Mouse (Mus musculus): ENCODE measurements around the gene Cfap44.

Cfap44 gene

DNA sequence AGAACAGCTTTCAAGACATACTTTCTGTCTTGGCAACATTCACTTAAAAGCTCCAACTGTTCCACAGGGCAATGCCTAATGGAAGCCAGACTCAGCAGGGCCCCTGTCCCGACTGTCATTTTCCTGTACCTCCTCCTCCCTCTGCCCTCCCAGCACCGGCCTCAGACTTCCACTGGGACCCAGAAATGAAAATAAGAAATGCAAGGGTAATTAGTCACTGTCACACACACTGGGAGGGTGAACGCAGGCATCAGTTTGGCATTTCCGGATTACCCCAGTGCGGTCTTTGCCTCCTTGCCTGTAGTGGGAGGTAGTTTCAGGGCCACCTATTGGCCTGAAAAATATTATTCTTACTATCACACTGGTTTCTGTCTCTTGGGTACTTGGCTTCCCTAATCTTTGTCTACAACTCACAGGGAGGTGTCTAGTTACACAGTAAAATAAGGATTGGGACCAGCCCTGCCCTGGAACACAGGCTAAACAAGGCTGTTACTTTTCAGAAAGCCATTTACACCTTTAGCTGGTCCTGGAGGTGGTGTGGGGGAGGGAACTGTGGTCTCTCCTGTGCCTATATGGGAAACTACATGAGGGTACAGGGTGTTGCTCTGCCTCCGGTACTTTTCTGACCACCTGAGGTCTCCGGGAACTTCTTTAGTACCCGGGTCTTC lies 100.0 kb downstream of the Cfap44 start:
- DNase-seq (ENCODE audit: low read depth, low spot score), result peak; percentile 54

DNA sequence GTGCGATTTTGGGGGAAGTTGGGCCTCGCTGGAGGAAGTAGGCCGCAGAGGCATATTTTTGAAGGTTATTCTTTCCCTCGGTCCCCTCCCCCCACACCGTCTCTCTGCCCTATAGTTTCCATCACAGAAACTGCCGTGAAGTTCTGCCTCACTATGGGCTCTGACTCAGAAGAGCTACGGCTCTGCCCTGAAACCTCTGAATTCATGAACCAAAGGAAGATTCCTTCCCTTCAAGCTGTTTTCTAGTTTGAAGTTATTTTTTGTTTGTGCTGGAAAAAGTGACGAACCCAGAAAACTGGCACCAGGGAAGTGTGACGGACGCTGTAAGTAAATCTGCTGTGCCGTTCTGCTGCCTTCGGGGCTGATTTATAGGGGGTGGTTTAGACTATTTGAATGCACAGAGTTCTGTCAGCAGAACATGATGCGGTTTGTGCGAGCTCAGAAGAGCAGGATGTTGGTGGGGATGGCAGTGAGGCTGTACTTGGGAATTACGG lies 102.4 kb downstream of the Cfap44 start:
- no peak for DNase-seq (ENCODE audit: low read depth, low spot score)

DNA sequence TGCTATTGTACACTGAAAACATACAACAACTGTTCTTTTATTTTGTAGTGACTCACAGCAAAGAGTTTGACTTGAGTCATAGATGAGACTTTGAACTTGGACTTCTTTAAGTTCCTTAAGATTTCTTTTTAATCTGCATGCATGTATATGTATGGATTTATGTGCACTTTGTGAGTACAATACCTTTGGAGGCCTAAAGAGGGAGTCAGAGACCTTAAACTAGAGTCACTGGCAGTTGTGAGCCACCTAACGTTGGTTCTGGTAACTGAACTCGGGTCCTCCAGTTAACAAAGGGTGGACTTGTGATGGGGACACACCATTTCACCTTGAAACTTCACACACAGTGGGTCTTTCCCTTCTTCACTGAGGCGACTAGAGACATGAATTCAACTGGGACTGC lies 103.9 kb downstream of the Cfap44 start:
- DNase-seq (ENCODE audit: low read depth, low spot score), result no peak

DNA sequence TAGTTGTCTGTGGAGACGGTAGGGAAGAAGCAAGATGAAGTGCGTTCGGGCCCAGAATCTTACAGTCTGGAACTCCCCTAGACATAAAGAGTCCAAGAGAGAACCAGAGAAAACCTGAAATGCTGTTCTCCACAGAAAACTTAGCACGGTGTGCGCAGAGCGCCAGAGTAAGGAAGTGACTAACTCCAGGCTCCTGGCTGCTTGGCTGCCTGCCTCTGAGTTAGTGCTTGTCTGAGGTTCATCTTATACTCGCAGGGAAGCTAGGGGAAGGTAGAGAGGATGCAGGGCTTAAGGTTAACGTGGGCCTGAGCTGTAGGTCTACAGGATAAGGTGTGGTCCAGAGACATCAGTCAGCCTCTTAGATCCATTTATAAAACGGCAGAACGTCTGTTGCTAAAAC lies 107.2 kb downstream of the Cfap44 start:
- no peak for DNase-seq (ENCODE audit: low read depth, low spot score)

DNA sequence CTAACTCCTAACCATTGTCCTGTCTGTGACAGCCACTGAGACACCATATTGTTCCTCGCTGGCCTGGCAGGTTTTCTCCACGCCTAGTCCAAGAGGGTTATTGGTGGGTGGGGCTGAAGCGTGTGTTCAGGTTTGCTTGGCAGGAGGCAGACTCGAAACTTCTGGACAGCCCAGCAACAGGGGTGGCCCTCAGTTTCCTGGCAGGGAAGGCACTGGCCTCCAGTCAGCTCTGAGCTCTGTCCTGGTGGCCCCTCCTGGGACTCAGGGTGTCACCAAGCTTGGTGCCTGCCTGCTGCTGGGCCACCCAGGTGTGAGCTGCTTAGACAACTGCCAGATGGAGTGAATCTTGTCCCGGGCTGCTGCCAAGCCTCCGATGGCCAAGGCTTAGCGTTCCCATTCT lies 107.7 kb downstream of the Cfap44 start:
- DNase-seq (ENCODE audit: low read depth, low spot score), result no peak

DNA sequence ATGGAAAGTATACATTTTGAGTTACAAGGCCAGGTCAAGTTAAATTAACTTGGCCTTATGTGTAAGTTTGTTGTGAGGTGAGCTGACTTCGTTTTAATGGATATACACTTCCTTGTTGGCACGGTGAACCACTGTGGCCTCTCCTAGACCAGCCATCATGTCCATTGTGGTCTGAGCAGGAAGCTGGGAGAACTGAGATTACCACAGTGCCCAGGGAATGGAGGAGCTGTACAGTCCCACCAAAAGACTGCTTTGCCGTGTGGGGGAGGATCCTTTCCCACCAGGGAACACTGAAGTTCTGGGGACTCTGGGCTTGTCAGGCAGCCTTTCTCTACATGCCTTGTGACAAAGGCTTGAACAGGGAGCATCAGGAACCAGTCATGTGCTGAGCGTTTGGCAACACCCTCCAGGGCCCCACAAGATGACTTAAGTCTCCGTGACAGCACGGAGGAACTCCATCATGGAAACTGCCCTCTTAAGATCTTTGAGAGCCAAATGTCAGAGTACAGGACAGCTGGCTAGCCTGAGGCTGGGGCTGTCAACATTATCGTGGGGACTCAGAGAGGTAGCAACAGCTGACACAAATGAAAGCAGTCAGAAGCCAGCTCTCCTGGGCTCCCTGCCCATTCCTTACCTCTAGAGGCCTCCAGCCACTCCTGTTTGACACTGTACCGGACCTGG lies 108.4 kb downstream of the Cfap44 start:
- DNase-seq (ENCODE audit: low read depth, low spot score), result no peak

DNA sequence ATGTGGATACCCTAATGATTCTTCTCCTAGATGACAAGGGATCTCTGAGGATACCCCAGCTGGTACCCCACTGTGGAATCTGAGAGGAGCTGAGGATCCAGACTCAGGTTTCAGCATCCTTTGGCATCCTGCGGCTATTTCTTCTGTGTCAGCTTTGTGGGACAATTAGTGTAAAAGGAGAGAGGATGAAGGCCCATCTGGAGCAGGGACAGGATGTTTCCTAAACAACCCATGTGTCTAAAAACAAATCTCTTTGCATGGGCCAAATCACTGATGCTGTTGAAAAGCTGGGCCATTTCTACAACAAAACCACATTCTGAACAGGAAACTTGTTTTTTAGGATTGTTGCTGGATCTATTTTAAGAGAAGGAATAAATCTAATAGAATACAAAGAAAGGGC lies 110.6 kb downstream of the Cfap44 start:
- DNase-seq (ENCODE audit: low read depth, low spot score), result no peak

DNA sequence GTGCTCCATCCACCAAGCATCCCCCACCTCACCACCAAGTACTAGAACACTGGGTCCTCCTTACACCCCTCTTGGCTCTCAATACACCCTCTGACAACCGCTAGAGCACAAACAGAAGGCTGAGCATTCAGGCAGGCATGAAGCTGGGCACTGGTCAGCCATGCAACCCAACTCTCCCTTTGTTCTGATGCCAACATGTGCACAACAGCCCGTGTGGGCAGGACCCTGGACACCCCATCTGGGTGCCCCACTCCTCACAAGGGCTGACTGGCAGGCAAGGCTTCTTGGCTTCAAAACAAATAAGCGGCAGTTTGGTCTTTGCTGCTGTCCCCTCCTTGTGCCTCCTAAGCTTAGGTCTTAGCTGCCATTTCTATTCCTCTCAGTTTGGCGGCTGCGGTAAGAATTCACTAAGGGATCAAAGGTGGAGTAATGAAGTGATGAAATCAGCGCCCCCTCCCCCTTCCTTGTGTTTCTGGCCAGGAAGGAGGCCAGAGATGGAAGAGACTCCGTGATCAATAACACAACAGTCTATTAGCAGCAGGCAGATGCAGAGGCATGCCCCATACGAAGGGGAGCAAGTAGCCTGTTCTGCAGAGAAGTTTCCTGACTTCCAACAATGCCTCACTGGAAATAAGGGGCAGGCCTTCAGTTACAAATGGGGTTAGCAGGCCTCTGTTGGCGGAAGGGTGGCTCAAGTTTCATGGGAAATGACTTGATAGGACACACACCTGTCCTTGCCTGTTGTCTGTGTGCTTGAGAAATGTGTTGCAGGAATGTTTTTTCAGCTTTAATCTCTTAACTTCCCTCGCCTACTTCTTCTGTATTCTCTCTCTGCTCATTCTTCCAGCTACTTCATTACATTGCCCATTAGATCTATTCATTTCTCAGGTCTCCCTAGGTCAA lies 112.7 kb downstream of the Cfap44 start:
- DNase-seq (ENCODE audit: low read depth, low spot score), result no peak

DNA sequence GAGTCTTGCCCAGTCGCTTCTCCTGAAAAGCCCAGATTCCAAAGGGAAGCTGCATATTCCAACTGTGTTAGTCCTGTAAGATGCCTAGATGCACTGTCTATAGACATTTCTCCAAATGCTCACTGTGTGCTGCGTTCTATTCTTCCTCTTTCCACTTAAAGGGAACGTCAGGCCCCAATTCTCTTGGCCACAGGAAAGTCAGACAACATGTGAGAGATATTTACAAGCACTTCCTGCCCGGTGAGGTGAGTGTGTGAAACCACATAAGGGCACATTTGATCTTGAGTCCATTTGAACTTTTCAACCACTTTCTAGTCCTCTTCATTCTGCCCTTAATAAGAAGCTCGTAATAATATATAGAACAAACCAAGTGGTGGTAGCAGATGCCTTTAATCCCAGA lies 113.4 kb downstream of the Cfap44 start:
- no peak for DNase-seq (ENCODE audit: low read depth, low spot score)

DNA sequence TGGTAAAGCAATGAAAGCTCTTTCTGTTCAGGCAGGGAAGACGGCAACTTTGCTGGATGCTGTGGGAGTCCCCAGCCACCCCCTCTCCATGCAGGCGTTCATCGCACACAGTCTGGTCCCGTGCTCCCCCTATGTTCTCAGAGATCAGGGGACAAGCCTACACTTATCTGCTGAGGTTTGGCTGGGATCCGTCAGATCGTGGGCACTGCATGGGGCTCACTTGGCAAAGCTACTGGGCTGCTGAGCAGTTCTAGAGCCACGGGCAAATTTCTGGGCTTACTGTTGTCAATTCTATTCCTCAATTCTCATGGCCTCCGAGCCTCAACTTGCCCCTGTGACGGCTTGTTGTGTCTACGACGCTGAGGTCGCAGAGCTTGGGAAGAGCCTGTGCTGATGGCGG lies 114.2 kb downstream of the Cfap44 start:
- no peak for DNase-seq (ENCODE audit: low read depth, low spot score)

DNA sequence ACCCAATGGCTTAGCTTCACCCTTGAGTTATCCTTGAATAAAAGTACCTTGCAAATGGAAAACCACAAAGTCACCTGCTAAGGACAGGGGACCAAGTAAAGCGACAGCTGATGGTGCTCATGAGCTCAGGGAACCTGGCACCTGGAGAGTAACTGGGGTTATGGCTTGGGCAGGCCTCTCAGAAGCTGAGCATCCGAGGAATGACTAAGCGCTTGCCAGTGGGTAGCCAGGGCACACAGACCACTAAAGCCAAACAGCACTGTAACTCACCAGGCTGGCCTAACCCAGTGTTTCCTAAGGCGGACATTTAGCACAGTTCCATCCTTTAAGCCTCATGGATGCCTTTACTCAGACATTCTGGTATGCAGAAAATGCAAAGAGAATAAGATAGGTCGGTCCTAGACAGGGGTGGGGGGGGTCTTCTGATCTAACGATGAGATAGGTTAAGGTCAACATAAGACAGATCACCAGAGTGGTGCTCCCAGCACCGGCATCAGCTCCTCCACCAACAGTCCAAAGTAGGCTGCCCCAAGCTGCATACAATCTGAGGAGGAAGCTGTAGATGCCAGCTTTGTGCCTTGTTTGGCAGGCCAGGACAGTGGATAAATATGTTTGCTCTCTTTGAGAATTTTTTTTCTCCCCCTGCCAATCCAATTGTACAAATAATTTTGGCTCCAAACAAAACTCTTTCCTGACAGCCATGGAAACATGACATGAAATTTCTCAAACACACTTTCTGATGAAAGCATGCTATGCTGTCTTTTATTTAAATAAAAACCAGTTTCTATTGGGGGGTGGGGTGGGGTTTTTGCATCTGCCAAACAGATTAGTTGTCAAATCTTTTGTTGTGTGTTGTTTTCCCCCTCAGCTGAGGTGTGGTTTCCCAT lies 115.1 kb downstream of the Cfap44 start:
- DNase-seq (ENCODE audit: low read depth, low spot score), result no peak

DNA sequence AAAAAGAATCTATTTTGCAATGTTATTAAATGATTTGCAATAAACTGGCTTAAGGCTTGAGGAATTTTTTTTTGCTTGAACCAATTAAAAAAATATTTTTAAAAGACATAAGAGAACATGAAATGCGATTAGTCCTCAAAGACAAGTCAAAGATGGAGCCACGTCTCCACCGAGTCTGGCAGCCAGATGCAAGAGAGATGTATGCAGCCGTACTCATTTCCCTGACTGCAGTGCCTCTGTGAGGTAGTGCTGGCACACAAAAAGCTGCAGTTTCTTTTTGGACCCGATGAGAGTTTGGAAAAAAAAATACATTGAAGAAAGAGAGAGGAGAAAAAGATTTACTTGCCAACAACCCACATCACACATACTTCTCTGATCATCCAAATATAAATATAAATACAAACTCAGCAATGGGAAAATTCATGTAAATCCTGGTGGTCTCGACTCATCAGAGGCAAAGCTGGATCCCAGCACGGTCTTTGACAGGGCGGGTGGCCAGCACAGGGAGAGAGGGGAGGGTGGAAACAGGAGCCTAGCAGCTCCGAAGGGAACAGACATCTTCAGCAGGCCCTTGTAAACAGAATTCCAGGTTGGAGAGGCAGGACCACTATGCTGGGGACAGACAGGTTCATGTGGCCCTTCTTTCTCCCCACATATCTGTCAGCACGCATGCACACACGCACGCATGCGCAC lies 116.1 kb downstream of the Cfap44 start:
- no peak for DNase-seq (ENCODE audit: low read depth, low spot score)

DNA sequence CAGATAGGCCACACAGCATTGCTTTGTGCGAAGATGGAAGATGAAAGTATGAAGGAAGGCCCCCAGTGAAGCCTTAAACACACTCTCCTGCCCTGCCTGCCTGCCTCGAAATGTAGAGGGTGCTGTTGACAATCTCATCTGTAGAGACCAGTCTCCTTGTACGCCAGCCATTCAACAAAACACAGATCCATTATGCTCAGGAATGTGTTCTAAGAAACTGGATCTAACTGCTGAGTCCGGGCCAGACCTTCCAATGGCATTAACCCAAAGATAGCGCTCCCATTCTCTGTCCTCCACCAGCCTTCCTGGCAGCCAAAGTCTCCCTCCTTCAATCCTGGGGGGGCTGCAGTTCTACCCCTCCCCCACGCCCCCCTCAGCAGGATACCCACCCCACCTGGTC lies 121.9 kb downstream of the Cfap44 start:
- DNase-seq (ENCODE audit: low read depth, low spot score), result no peak

DNA sequence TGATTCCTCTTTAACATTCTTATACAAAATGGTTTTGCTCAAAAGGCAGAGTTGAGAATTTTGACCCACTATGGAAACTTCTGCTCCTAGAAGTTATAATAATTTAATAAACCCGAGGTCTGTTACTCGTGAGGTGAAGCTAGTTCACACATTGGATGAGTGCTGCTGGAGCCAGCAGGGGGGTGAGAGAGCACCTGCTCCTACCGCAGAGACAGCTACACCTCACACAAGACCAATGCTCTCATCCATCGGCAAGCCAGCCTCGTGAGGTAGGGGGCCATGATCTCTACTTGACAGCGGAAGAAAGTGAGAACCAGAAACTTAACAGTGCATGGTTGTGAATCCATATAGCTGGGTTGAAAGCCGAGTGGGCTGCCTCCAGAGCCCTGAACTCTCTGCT lies 129.0 kb downstream of the Cfap44 start:
- no peak for DNase-seq (ENCODE audit: low read depth, low spot score)

DNA sequence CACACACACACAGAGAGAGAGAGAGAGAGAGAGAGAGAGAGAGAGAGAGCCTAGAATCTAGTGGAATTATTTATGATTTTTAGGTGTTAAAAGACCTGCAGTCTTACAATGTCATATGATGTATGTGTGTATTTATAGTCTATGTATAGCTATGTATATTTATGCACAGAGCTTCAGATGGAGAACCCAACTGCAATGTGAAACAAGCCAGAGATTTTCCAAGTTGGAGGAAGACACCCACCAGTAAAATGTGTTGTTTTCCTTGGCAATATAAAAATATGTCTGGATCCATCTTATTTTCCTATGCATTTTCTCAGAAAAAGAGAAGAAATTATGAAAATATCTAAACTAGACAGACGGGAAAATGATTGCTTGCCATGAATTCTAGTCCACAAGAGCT lies 131.4 kb downstream of the Cfap44 start:
- DNase-seq (ENCODE audit: low read depth, low spot score), result no peak

DNA sequence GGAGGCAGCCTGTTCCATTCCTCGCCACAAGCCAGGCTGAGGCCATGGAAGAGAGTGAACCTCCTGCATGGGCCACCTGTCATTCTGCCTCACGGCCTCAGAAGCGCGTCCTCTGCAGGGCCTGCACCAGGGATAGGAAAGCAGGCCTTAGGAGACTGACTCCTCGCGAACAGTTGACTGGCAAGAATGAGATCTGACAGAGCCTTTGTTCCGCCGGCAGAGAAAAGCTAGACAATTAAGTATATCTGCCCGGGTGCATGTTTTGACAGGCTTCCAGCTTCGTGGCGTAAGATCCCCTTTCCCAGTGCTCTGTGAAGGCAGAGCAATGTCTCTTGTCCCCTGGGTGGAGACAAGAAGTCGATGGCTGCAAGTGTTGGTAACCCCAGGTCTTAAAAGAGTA lies 132.1 kb downstream of the Cfap44 start:
- DNase-seq (ENCODE audit: low read depth, low spot score), result no peak

DNA sequence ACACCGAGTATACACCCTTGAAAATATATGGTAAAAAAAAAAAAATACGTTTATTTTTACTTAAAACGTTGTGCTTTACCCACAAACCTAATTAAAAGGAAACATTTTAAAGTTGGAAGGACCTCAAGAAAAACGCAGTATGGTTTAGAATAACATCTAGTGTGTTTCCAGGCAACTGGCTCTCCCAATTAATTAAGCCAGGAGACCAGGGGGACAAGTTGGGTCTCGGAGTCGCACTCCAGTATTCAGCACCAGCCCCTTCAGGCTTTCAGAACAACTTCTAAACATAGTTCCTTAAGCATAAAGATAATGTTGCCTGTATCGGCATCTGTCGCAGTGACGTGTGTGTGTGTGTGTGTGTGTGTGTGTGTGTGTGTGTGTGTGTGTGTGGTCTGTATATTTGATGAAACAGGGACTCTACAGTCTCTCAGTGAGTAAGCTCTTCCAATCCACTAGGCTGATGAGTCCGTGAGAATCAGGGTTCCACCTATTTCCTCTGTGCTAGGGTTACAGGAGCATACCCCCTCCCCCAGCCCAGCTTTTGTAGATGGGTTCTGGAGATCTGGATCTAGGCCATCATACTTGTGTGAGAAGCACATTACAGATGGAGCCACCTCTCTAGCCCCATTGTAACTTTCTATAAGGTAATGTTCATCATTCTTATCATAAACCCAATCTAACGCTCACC lies 132.8 kb downstream of the Cfap44 start:
- no peak for DNase-seq (ENCODE audit: low read depth, low spot score)

DNA sequence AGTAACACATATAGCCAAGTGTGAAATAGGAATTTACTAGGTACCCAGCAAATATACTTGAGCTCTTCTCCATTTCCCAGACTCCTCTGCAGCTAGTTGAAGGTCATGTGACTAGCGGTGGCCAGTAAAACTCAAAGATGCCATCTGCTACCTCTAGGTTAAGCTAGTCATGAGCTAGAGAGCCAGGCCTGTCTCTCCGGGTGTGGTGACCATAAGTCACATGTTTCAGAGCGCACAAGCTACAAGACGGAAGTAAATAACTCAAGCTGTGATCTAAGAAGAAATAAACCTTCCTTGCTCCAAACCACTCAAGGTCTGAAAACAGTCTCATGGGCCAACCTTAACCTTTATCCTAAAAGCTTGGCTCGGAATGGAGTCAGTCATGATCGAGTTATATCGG lies 134.4 kb downstream of the Cfap44 start:
- DNase-seq (ENCODE audit: low read depth, low spot score), result no peak

DNA sequence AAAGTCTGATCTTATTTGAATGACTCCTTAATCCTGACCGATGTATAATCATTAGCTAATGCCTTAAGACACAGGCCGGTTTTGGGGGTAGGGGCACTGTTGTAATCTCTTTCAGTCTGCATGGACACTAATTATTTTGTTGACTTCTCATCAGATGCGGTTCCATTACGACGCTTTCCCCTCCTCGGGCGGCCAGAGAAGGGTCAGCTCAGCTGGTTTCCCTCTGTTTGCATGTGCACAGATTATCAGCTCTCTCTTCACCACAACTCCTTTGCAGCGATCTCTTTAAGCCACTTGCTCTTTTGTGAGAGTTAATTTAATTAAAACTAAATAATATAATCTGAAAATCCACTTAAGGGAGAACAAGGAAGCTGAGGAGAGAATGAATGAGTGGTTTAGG lies 135.1 kb downstream of the Cfap44 start:
- no peak for DNase-seq (ENCODE audit: low read depth, low spot score)

DNA sequence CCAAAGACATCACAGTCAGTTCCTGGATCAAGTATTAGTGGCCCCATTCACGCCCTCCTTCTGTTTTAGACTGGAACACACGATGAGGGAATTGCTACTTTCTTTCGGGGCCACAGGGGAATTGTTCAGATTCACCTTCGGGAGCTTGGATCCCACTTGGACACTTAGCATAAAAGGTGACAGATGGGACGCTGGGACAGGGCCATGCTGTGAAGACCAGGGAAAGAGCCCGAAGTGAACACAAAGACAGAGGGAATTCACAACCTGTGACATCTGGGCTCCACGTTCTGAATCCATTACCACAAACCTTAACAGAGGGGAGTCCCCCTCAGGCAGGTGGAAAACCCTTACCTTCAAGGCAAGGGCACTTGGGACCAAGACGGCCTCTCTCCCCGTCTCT lies 135.6 kb downstream of the Cfap44 start:
- DNase-seq (ENCODE audit: low read depth, low spot score), result no peak

All from forelimb bud, embryonic 11.5 days (tissue).